Mouse (Mus musculus) heart, embryonic 11.5 days (tissue): ENCODE measurements at regions not wholly inside any gene's neighbourhood (a gene's known extent, or its start where the extent isn't known, plus 50 kb on each side); places are given as distances from the start of the nearest gene placed in this dataset.

Experiments used
- ATAC-seq: fragments of 200-750 bp; cut with Nextera tagmentation; replicated peaks from 2 replicates; pipeline ENCODE4 v1.8.0; 2017; ENCODE audit warnings: moderate library complexity; ENCODE audit not compliant: insufficient number of reproducible peaks, low FRiP score, low TSS enrichment
- H3K27ac ChIP-seq: fragments of 300-500 bp; sonication (generic); 2 replicates; pipeline ENCODE4 v1.5.1; 2014; ENCODE audit warnings: mild to moderate bottlenecking, low read depth, low read length
- H3K27me3 ChIP-seq: fragments of 300-500 bp; sonication (generic); 2 replicates; pipeline ENCODE4 v1.6.1; 2014; ENCODE audit warnings: mild to moderate bottlenecking, low read length, mixed read lengths; ENCODE audit not compliant: control insufficient read depth, insufficient read depth
- H3K36me3 ChIP-seq: fragments of 300-500 bp; sonication (generic); 2 replicates; pipeline ENCODE4 v1.6.1; 2014; ENCODE audit warnings: mild to moderate bottlenecking, low read length, moderate library complexity, mixed read lengths; ENCODE audit not compliant: control insufficient read depth, insufficient read depth
- H3K4me1 ChIP-seq: fragments of 300-500 bp; sonication (generic); 2 replicates; pipeline ENCODE4 v1.6.1; 2014; ENCODE audit warnings: low read length; ENCODE audit not compliant: control insufficient read depth, insufficient read depth
- H3K4me2 ChIP-seq: fragments of 300-500 bp; sonication (generic); 2 replicates; pipeline ENCODE4 v1.6.1; 2014; ENCODE audit warnings: mild to moderate bottlenecking, moderate library complexity
- H3K4me3 ChIP-seq: fragments of 300-500 bp; sonication (generic); 2 replicates; pipeline ENCODE4 v1.5.1; 2014; ENCODE audit warnings: low read depth, low read length
- H3K9ac ChIP-seq: fragments of 300-500 bp; sonication (generic); 2 replicates; pipeline ENCODE4 v1.6.1; 2014; ENCODE audit warnings: mild to moderate bottlenecking, low read depth, low read length, moderate library complexity
- H3K9me3 ChIP-seq: fragments of 300-500 bp; sonication (generic); replicated peaks from 2 replicates; pipeline ENCODE4 v1.6.1; 2016; ENCODE audit warnings: low read length; ENCODE audit not compliant: control insufficient read depth
- WGBS: fragments of 180-500 bp; shearing (Covaris S2); extraction: QIAGEN DNeasy Blood & Tissue Kit; methylation state at CpG from one replicate; pipeline ENCODE4 v1.1.7; 2014; ENCODE audit not compliant: insufficient replicate concordance; 5-methylcytosine and 5-hydroxymethylcytosine counted together

DNA sequence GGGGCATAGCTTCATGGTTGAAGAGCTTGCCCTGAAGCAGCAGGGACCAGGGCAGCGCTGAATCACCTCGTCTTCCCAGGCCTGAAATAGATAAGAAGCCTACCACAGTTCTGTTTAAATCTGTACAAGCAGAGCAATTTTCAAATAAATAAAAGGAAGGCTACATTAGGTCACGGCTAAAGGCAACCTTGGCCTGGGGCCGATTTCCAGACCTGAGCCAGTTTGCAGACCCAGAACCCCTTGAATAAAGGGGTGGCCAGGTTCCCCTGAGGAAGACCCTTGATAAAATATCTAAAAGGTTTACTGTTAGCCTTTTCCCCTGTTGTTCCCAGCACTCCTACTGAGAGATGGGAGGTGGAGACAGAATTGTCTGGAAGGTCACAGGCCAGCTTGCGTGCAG, 160.9 kb downstream of the Fndc1 start:
- H3K4me3 ChIP-seq: no peak overlapping the region
- no peaks in the 10 kb centered on the region for H3K36me3 ChIP-seq
- WGBS: 56% methylated on average over 5 of the region's 5 CpGs
- H3K4me2 ChIP-seq: no peak overlapping the region
- H3K9me3 ChIP-seq: no peaks in the 10 kb centered on the region
- H3K27me3 ChIP-seq: no peaks in the 10 kb centered on the region
- H3K9ac ChIP-seq: no peak overlapping the region
- H3K27ac ChIP-seq: no peak overlapping the region
- ATAC-seq: no peak
- H3K4me1 ChIP-seq: no peaks in the 10 kb centered on the region

DNA sequence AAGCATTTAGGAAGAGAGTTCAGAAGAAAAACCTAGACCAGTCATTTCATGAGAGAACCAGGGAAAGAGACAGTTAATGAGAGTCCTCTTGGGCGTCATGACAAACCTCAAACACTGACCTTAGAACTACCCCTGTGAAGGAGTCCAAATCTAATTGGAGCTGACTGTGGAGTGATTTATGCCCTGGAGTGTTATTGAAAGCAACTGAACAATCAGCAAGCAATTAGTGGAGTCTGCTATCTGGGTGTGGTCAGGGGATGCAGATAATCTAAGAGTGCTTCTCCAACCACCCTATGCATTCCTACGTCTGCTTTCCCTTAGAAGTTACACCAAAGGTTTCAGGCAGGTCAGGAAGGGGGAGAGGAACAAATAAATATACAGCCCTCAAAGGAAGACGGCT, 161.4 kb downstream of the Fndc1 start:
- Histone ChIP-seq H3K9ac (no peak overlapping the region), H3K27ac (no peak overlapping the region), H3K36me3 (no peaks in the 10 kb centered on the region), H3K4me2 (no peak overlapping the region), H3K4me3 (no peak overlapping the region), H3K4me1 (no peaks in the 10 kb centered on the region), H3K9me3 (no peaks in the 10 kb centered on the region), H3K27me3 (no peaks in the 10 kb centered on the region)
- 34% methylated on average over 3 of the region's 3 CpGs for WGBS
- ATAC-seq: no peak

DNA sequence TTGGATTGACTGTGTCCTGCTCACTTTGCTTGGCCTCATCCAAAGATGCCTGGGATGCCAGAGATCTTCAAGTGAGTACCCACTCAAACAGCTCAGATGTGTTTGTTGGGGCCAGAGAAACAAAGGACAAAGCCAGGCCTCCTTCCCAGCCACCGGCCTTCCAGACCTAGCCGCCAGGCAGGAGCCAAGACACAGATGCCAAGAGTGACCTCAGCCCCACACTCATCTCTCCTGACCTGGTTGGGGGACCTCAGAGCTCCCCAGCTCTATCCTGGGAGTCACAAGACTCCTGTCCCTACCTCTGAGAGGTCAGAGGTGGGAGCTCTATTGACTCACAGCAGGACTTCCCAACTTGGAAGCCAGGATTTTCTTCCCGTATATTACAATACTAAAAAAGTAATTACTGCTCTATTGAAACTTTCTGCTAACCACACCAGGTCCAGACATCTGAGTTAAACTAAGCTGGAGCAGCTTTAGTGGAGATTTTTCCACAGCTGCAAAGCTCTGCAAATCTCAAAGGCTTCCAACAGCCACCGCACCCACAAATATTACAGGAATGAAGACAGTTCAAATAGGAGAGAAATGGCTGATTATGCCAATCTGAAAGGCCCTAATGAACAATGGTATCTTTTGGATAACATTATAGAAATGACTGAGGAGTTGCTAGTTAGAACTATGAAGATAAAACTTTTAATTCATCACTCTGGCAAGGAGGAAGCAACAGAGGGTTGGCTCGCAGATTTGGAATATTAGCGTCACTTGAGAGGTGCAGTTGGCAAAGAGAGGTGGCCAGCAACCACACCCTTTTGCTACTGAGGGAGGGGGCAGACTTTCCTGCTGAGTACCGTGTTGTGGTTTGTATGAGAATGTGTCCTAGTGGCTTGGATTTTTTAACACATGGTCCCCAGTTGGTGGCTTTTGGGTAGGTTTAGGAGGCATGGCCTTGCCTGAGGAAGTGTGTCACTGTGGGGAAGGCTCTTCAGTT, 162.9 kb downstream of the Fndc1 start:
- Histone ChIP-seq H3K4me3 (no peak overlapping the region), H3K36me3 (no peaks in the 10 kb centered on the region), H3K9ac (no peak overlapping the region), H3K4me2 (no peak overlapping the region), H3K4me1 (no peaks in the 10 kb centered on the region), H3K27ac (no peak overlapping the region), H3K27me3 (no peaks in the 10 kb centered on the region), H3K9me3 (no peaks in the 10 kb centered on the region)
- WGBS: 79% methylated on average over 7 of the region's 7 CpGs
- ATAC-seq: no peak

DNA sequence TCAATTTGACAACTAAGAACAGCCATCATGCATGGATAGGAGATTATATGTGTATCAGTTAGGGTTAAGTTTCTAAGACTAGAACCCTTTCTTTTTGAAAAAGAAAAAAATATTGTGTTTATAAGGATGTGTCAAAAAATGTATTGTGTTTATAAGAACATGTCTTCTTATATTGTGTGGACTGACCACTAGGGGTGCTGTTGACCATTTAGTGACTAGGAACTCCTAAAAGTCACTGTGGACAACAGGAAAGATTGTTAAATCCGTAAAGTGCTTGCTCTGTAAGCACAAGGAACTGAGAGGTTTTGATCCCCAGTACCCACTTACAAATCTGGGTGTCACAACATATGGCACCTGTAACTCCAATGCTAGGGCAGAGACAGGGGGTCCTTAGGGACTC, 170.6 kb downstream of the Fndc1 start:
- 50% methylated on average over 1 of the region's 1 CpGs for WGBS
- H3K27ac ChIP-seq: no peak overlapping the region
- ATAC-seq: no peak
- H3K9ac ChIP-seq: no peak overlapping the region
- H3K4me3 ChIP-seq: no peak overlapping the region
- no peaks in the 10 kb centered on the region for H3K36me3 ChIP-seq
- no peaks in the 10 kb centered on the region for H3K27me3 ChIP-seq
- no peak overlapping the region for H3K4me2 ChIP-seq
- H3K4me1 ChIP-seq: no peaks in the 10 kb centered on the region
- H3K9me3 ChIP-seq: no peaks in the 10 kb centered on the region

DNA sequence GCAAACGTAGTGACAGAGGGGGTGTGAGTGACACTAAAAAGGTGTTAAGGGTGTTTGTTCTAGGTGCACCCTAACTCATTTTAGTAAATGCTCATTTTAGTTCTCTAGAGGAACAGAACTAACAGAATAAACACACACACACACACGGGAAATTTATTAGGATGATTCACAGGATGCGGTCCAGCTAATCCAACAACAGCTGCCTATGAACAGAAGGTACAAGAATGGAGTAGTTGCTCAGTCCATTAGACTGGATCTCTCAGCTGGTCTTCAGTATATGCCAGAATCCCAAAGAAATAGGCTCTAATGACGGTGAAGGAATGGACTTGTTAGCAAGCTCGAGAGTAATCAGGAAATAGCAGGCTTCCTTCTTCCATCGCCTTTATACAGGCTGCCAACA, 171.1 kb downstream of the Fndc1 start:
- Histone ChIP-seq H3K4me3 (no peak overlapping the region), H3K4me1 (no peaks in the 10 kb centered on the region), H3K27me3 (no peaks in the 10 kb centered on the region), H3K9me3 (no peaks in the 10 kb centered on the region), H3K4me2 (no peak overlapping the region), H3K36me3 (no peaks in the 10 kb centered on the region), H3K27ac (no peak overlapping the region), H3K9ac (no peak overlapping the region)
- ATAC-seq: no peak
- 82% methylated on average over 6 of the region's 6 CpGs for WGBS

DNA sequence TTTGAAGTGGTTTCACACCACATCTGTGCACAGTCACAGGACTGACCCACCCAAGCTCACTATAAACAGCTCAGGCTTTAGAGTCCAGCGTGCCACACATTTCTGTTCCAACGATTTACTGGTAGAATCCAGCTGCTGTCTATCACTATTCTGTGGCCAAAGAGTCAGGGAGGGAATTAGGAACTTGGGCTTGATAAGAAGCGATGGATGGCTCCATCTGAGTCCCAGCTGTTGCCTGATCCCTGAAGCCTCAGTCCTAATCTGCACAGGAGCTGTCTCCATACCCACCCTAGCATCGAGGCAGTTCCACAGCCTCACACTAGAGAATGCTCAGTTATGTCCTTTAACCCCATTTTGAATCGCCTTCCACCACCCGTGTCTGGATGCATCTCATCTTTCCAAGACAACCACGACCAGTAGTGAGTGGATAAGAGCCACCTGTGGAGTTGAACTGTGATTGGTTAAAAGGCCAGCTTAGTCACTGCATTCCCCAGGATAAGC, 173.0 kb downstream of the Fndc1 start:
- ATAC-seq: no peak
- Histone ChIP-seq H3K27ac (no peak overlapping the region), H3K36me3 (no peaks in the 10 kb centered on the region), H3K9ac (no peak overlapping the region), H3K9me3 (no peaks in the 10 kb centered on the region), H3K27me3 (no peaks in the 10 kb centered on the region), H3K4me1 (no peaks in the 10 kb centered on the region), H3K4me3 (no peak overlapping the region), H3K4me2 (no peak overlapping the region)
- 44% methylated on average over 7 of the region's 7 CpGs for WGBS

DNA sequence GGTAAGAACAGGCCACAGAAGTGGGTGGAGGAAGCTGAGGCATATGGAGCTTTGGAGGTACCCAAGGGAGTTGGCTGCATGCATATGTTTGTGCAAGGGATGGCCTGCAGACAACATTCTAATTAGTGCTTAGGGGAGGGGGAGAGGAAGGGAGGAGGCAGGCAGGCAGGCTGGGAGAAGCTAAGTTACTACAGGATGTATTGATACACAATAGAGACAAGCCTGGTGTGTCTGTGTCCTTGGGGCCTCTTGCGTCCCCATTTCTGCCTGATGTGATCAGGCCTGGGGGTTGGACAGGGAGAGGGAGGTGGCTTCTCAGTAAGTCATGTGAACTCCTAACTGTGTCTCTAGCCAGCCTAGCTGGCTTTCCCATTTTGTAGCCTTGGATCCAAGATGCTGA, 175.1 kb downstream of the Fndc1 start:
- H3K27ac ChIP-seq: no peak overlapping the region
- no peak overlapping the region for H3K4me2 ChIP-seq
- H3K36me3 ChIP-seq: no peaks in the 10 kb centered on the region
- H3K27me3 ChIP-seq: no peaks in the 10 kb centered on the region
- ATAC-seq: no peak
- no peak overlapping the region for H3K4me3 ChIP-seq
- H3K9ac ChIP-seq: no peak overlapping the region
- H3K9me3 ChIP-seq: peaks cover 3% of the 10 kb centered on the region; the same call in 1 of the 2 replicates
- H3K4me1 ChIP-seq: no peaks in the 10 kb centered on the region
- 89% methylated on average over 1 of the region's 1 CpGs for WGBS

DNA sequence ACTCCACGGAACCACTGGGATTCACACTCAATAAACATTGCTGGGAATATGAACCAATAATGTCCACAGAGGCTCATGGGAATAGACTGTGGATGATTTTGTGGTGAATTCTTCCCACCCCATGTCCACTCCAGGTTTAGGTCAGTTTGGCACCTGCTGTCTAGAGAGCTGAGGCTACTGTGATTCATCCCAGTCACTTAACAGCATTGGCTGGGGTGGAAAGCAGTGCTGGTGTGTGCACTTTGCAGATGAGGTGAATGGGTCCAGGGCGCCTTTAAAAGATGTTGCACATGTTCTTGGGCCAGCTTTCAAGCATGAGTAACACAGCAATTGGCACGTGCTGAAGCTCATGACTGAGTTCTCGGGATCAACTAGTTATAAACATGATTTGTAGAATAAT, 176.7 kb downstream of the Fndc1 start:
- no peak overlapping the region for H3K27ac ChIP-seq

More for the DNA sequence above, 176.7 kb downstream of the Fndc1 start:
- ATAC-seq: no peak
- Histone ChIP-seq H3K4me1 (no peaks in the 10 kb centered on the region), H3K27me3 (no peaks in the 10 kb centered on the region), H3K36me3 (no peaks in the 10 kb centered on the region), H3K9me3 (peaks cover 3% of the 10 kb centered on the region; the same call in 1 of the 2 replicates), H3K4me3 (no peak overlapping the region), H3K4me2 (no peak overlapping the region), H3K9ac (no peak overlapping the region)
- 80% methylated on average over 4 of the region's 4 CpGs for WGBS
